Mouse (Mus musculus): Measurements from ENCODE around the gene Dpp6.
A peak's percentile ranks its signal among the peaks of the same experiment; 100 is the strongest.
"Not testable (repeated sequence)": the region's sequence is repeated elsewhere in the genome, so short reads cannot be mapped to it uniquely, and the experiment has no call there.

The Dpp6 gene

GRCm38 (mm10) chr5:27399111-27399510, 582.1 kb downstream of the Dpp6 start:
- no peak for DNase-seq

GRCm38 (mm10) chr5:27402616-27403015, 585.6 kb downstream of the Dpp6 start:
- DNase-seq: no peak

GRCm38 (mm10) chr5:27408854-27409253, 591.9 kb downstream of the Dpp6 start:
- no peak for DNase-seq

- DNase-seq: peak; percentile 16 to 41
Observed at GRCm38 (mm10) chr5:27413023-27413422, 596.0 kb downstream of the Dpp6 start.

GRCm38 (mm10) chr5:27415518-27415917, 598.5 kb downstream of the Dpp6 start:
- no peak for DNase-seq

GRCm38 (mm10) chr5:27416571-27416970, 599.6 kb downstream of the Dpp6 start:
- DNase-seq: no peak

- DNase-seq: no peak
Observed at GRCm38 (mm10) chr5:27417398-27417797, 600.4 kb downstream of the Dpp6 start.

- no peak for DNase-seq
Observed at GRCm38 (mm10) chr5:27418856-27419255, 601.9 kb downstream of the Dpp6 start.

- DNase-seq: no peak
Observed at GRCm38 (mm10) chr5:27421090-27421635, 604.2 kb downstream of the Dpp6 start.

- DNase-seq: no peak
Observed at GRCm38 (mm10) chr5:27423766-27424165, 606.8 kb downstream of the Dpp6 start.

- DNase-seq: no peak
Observed at GRCm38 (mm10) chr5:27424484-27425080, 607.6 kb downstream of the Dpp6 start.

GRCm38 (mm10) chr5:27426200-27426599, 609.2 kb downstream of the Dpp6 start:
- no peak for DNase-seq

- DNase-seq: no peak
Observed at GRCm38 (mm10) chr5:27433584-27433983, 616.6 kb downstream of the Dpp6 start.

GRCm38 (mm10) chr5:27453201-27453845, 636.3 kb downstream of the Dpp6 start:
- peak in 1 of 2 experiments; percentile 2 for DNase-seq

- DNase-seq: no peak
Observed at GRCm38 (mm10) chr5:27454386-27454785, 637.4 kb downstream of the Dpp6 start.

GRCm38 (mm10) chr5:27456981-27457380, 640.0 kb downstream of the Dpp6 start:
- DNase-seq: no peak

GRCm38 (mm10) chr5:27457686-27458085, 640.7 kb downstream of the Dpp6 start:
- DNase-seq: no peak

GRCm38 (mm10) chr5:27474964-27475465, 658.0 kb downstream of the Dpp6 start:
- no peak for DNase-seq

- DNase-seq: no peak
Observed at GRCm38 (mm10) chr5:27481706-27482105, 664.7 kb downstream of the Dpp6 start.

- DNase-seq: peak; percentile 4 to 12
Observed at GRCm38 (mm10) chr5:27486138-27486537, 669.1 kb downstream of the Dpp6 start.

- DNase-seq: no peak
Observed at GRCm38 (mm10) chr5:27490942-27491341, 673.9 kb downstream of the Dpp6 start.

- DNase-seq: not testable (repeated sequence)
Observed at GRCm38 (mm10) chr5:27501338-27501737, 684.3 kb downstream of the Dpp6 start, which contains the start of gene Speer4b. Gene Speer4b, minus strand, starts transcription at chr5:27501438.

- no peak for DNase-seq
Observed at GRCm38 (mm10) chr5:27518716-27519115, 701.7 kb downstream of the Dpp6 start.

- DNase-seq: no peak
Observed at GRCm38 (mm10) chr5:27526906-27527305, 709.9 kb downstream of the Dpp6 start.
